Mouse (Mus musculus): ENCODE results near the gene Thrsp.

GRCm38 (mm10) chr7:97392079-97392445, 25.5 kb downstream of the Thrsp start:
- TF ChIP-seq GATA1 (IDR thresholded peaks at IDR 0.05; ENCODE audit: low read length), result no peak
- TF ChIP-seq TAL1 (IDR thresholded peaks at IDR 0.05; ENCODE audit: low read length), result no peak

Measured in erythroblast, embryonic 14.5 days (primary cell).